In genomic region chr16:17801777-17802455, GRCm38 (mm10) we compare ENCODE assay signal across 12 mouse cellular contexts. TPM values are rescaled to one million over a fixed set of nuclear protein-coding genes. Genes with fewer than 3 reads are reported as not detected.
DNase-seq lines count a peak whose midpoint lies in the region; ATAC-seq lines count a peak whose summit lies in the region.
"Had no signal": no experiment of that assay in that cellular context is flagged by ENCODE, and none has a peak within 500 bp of the region (broad histone marks: within the 10 kb centered on the region; RNA-seq: fewer than 3 reads in every experiment).

No protein-coding gene starts in this region.

- ATAC-seq in kidney, embryonic 15.5 days (replicated peaks; ENCODE audit: low FRiP score), result no peak
- no peak for ATAC-seq in limb, embryonic 15.5 days (ENCODE audit: insufficient number of reproducible peaks, low FRiP score, low TSS enrichment, low read depth)

- no peak overlapping the region for H3K27ac ChIP-seq in kidney, embryonic 15.5 days
- no peak overlapping the region for H3K27ac ChIP-seq in embryonic facial prominence, embryonic 10.5 days (replicated peaks)
- no peak overlapping the region for H3K27ac ChIP-seq in limb, embryonic 15.5 days

- H3K9ac ChIP-seq in kidney, embryonic 15.5 days, result no peak overlapping the region
- peak overlapping the region; percentile 4; the same call in 1 of the 2 replicates for H3K9ac ChIP-seq in limb, embryonic 15.5 days

- H3K36me3 ChIP-seq in kidney, embryonic 15.5 days, result peaks cover 5% of the 10 kb centered on the region; the same call in 1 of the 2 replicates
- peaks cover 24% of the 10 kb centered on the region; the same call in 1 of the 2 replicates for H3K36me3 ChIP-seq in embryonic facial prominence, embryonic 10.5 days (replicated peaks)
- peaks cover 27% of the 10 kb centered on the region for H3K36me3 ChIP-seq in limb, embryonic 15.5 days

- peak; percentile 10 for DNase-seq in embryo, embryonic 10.5 days (ENCODE audit: low spot score)
- DNase-seq in embryo, embryonic 9.5 days (ENCODE audit: extremely low spot score), result no peak
- DNase-seq in kidney, adult 11 months, result no peak
- peak; percentile 23 for DNase-seq in embryonic facial prominence, embryonic 10.5 days (ENCODE audit: low spot score)
- no peak for DNase-seq in urinary bladder, postnatal 10 days (ENCODE audit: low spot score)
- DNase-seq in left cerebral cortex, postnatal 14 days (ENCODE audit: low spot score in 2 of 2), result no peak

- intact Hi-C loops in left cerebral cortex, postnatal 14 days (cut with DNase I), result no loop called here

- no peaks in the 10 kb centered on the region for H3K9me3 ChIP-seq in kidney, embryonic 15.5 days (replicated peaks)
- no peaks in the 10 kb centered on the region for H3K9me3 ChIP-seq in embryonic facial prominence, embryonic 10.5 days
- no peaks in the 10 kb centered on the region for H3K9me3 ChIP-seq in limb, embryonic 15.5 days

- H3K27me3 ChIP-seq in kidney, embryonic 15.5 days, result peaks cover 95% of the 10 kb centered on the region
- peaks cover 100% of the 10 kb centered on the region for H3K27me3 ChIP-seq in embryonic facial prominence, embryonic 10.5 days (replicated peaks; ENCODE audit: low read depth, poor library complexity, severe bottlenecking)
- H3K27me3 ChIP-seq in limb, embryonic 15.5 days, result peaks cover 25% of the 10 kb centered on the region

- peaks cover 94% of the 10 kb centered on the region for H3K4me1 ChIP-seq in kidney, embryonic 15.5 days
- H3K4me1 ChIP-seq in embryonic facial prominence, embryonic 10.5 days, result peaks cover 91% of the 10 kb centered on the region
- peaks cover 95% of the 10 kb centered on the region for H3K4me1 ChIP-seq in limb, embryonic 15.5 days

- H3K4me2 ChIP-seq in kidney, embryonic 15.5 days, result peak overlapping the region; percentile 64; the same call in 1 of the 2 replicates
- peak overlapping the region; percentile 52 for H3K4me2 ChIP-seq in limb, embryonic 15.5 days

- 23% methylated on average over 7 of the region's 7 CpGs for WGBS in kidney, embryonic 15.5 days
- WGBS in embryonic facial prominence, embryonic 10.5 days, result 7% methylated on average over 7 of the region's 7 CpGs
- 24% methylated on average over 7 of the region's 7 CpGs for WGBS in limb, embryonic 15.5 days

- peak overlapping the region; percentile 36 for H3K4me3 ChIP-seq in kidney, embryonic 15.5 days (replicated peaks)
- H3K4me3 ChIP-seq in embryonic facial prominence, embryonic 10.5 days, result peak overlapping the region; percentile 56; the same call in 1 of the 2 replicates
- H3K4me3 ChIP-seq in limb, embryonic 15.5 days, result no peak overlapping the region; the same call in 1 of the 2 replicates

RNA-seq across cellular contexts. Expression of gene Scarf2, which starts 4.8 kb away (rescaled TPM):
- polyA plus RNA-seq in kidney, embryonic 15.5 days (2015; fragmentation: Nextera tagmentation; extraction: Ambion mirVana), result 10.8 and 12.3 TPM in 2 replicates
- 9.3 and 10.5 TPM in 2 replicates for polyA plus RNA-seq in embryonic facial prominence, embryonic 10.5 days (2016; fragmentation: Nextera tagmentation; extraction: Ambion mirVana)
- 25.0 and 32.4 TPM in 2 replicates for polyA plus RNA-seq in limb, embryonic 15.5 days (2015; fragmentation: Nextera tagmentation; extraction: Ambion mirVana)
- 1 to 10 TPM; 3.8 to 4.5 TPM for total RNA-seq in left cerebral cortex, postnatal 14 days (2021)
- total RNA-seq: megakaryocyte-erythroid progenitor cell, adult 5-6 weeks had no signal

RNA-seq across cellular contexts. Expression of gene B830017H08Rik, which starts 31.0 kb away (rescaled TPM):
- polyA plus RNA-seq in kidney, embryonic 15.5 days (2015; fragmentation: Nextera tagmentation; extraction: Ambion mirVana), result 0.26 and 0.27 TPM in 2 replicates
- polyA plus RNA-seq in embryonic facial prominence, embryonic 10.5 days (2016; fragmentation: Nextera tagmentation; extraction: Ambion mirVana), result not detected in 2 replicates
- polyA plus RNA-seq in limb, embryonic 15.5 days (2015; fragmentation: Nextera tagmentation; extraction: Ambion mirVana), result 0.17 TPM in 1 of 2 replicates, not detected in the other
- 1 to 10 TPM; 3.5 to 5.0 TPM for total RNA-seq in left cerebral cortex, postnatal 14 days (2021)
- total RNA-seq: adrenal gland, postnatal 25 days; megakaryocyte-erythroid progenitor cell, adult 5-6 weeks; MEL had no signal
- polyA plus RNA-seq: heart, postnatal 0 days had no signal

RNA-seq across cellular contexts. Expression of gene Car15, which starts 36.2 kb away (rescaled TPM):
- polyA plus RNA-seq in kidney, embryonic 15.5 days (2015; fragmentation: Nextera tagmentation; extraction: Ambion mirVana), result 20.2 and 21.6 TPM in 2 replicates
- 2.5 and 4.1 TPM in 2 replicates for polyA plus RNA-seq in embryonic facial prominence, embryonic 10.5 days (2016; fragmentation: Nextera tagmentation; extraction: Ambion mirVana)
- 2.2 and 3.4 TPM in 2 replicates for polyA plus RNA-seq in limb, embryonic 15.5 days (2015; fragmentation: Nextera tagmentation; extraction: Ambion mirVana)
- total RNA-seq in left cerebral cortex, postnatal 14 days (2021), result 10 to 100 TPM; 11.7 to 14.6 TPM

RNA-seq across cellular contexts. Expression of gene Klhl22, which starts 42.5 kb away (rescaled TPM):
- polyA plus RNA-seq in kidney, embryonic 15.5 days (2015; fragmentation: Nextera tagmentation; extraction: Ambion mirVana), result 65.1 and 71.4 TPM in 2 replicates
- polyA plus RNA-seq in embryonic facial prominence, embryonic 10.5 days (2016; fragmentation: Nextera tagmentation; extraction: Ambion mirVana), result 64.9 and 72.8 TPM in 2 replicates
- polyA plus RNA-seq in limb, embryonic 15.5 days (2015; fragmentation: Nextera tagmentation; extraction: Ambion mirVana), result 83.9 and 88.5 TPM in 2 replicates
- 10 to 100 TPM; 93.6 to 98.8 TPM for total RNA-seq in left cerebral cortex, postnatal 14 days (2021)

Comparison
In these comparisons a context has a peak if more than half of its experiments do, and no peak if none do; other contexts are left out.
1. DNase-seq: peak in embryo, embryonic 10.5 days (single experiment) and embryonic facial prominence, embryonic 10.5 days (single experiment); none in embryo, embryonic 9.5 days (single experiment), kidney, adult 11 months (single experiment), urinary bladder, postnatal 10 days (single experiment) and left cerebral cortex, postnatal 14 days (0 of 2).